Mouse (Mus musculus) kidney, adult 8-10 months (tissue): ENCODE measurements at regions not wholly inside any gene's neighbourhood (a gene's known extent, or its start where the extent isn't known, plus 50 kb on each side); places are given as distances from the start of the nearest gene placed in this dataset.

Source experiments
- DNase-seq, 2 experiments: peaks; one replicate each; pipeline ENCODE4 v3.0.0; 2022

- no peak for DNase-seq
Observed at GRCm38 (mm10) chr15:96878796-96879195, 177.0 kb downstream of the Slc38a4 start.

- DNase-seq = no peak
Observed at GRCm38 (mm10) chr15:96877931-96878330, 177.8 kb downstream of the Slc38a4 start.

DNA sequence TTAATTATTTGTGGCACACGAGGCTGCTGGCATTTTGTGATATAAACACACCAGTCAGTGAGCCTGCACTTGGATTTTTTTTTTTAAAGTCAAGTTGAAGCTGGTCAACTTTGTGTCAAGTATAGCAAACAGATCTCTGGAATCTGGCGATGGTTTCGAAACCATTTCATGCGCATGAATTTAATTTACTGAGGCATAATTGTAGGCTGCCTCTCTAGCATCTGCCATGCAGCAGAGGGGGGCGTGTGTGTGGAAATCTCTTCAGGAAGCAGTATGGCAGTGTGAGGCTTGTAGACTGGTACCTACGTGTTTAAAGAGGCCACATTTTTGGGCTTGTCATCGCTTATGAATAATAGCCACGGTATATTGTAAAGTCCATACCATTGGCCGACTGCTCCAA lies 177.7 kb upstream of the Slc38a2 start:
- DNase-seq = no peak

GRCm38 (mm10) chr15:96874145-96874544 lies 174.6 kb upstream of the Slc38a2 start:
- DNase-seq = peak; percentile 13 to 38

GRCm38 (mm10) chr15:96873562-96873961 lies 174.0 kb upstream of the Slc38a2 start:
- DNase-seq = no peak

DNA sequence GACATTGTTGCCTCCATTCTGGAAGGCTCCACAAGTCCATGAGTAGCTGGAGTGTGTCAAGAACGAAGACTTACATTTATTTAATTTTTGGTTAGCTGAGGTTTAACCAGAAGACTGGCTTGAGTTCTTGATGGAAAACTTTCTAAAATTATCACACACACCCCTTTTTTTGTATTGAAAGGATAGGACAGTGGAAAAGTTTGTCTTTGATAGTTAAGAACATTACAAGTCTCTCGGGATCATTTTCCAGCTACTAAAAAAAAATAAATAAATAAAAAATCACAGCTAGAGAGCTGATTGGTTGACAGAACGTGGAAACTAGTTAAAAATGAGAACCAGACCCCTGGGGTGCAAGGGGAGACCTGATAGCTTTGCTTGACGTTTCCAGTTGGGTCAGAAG lies 173.6 kb upstream of the Slc38a2 start:
- no peak for DNase-seq

DNA sequence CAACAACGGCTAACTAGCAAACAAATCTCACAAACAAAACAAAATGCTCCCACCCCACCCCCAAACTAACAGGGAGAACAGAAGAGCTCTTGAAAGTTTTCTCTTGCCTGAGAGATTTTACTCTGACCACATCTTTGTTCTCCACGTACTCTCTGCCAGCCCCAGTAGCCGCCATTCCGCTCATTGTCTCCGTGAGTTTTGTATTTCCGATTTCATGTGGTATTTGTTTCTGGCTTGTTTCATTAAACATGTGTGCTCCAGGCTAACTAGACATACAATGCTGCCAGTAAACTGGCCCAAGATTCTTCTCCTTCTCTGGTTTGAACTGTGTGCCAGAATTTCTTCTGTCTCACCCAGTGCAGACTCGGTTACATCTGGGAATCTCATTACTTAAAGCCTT lies 168.2 kb upstream of the Slc38a2 start:
- no peak for DNase-seq

- no peak for DNase-seq
Observed at GRCm38 (mm10) chr15:96865932-96866331, 166.4 kb upstream of the Slc38a2 start.

DNA sequence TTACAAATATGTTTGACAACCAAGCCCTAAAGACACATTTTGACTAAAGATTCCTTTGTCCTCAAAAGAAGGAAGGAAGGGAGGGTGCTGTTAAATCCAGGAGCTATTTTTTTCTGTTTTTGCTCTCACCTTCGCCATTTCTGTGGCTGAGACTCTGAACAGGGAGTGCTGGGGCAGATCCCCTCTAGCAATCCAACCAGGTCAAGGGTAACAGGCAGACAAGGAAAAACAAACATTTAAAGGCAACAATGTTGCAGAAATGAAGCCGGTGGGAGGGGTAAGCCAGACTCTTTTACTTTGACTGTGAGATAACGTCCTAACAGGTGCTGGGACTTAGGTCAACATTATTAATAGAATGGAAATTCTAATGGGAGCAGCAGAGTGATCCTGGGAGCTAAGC lies 158.2 kb upstream of the Slc38a2 start:
- DNase-seq = no peak

GRCm38 (mm10) chr15:96851970-96852768 lies 152.6 kb upstream of the Slc38a2 start:
- no peak for DNase-seq

GRCm38 (mm10) chr15:96848150-96848549 lies 148.6 kb upstream of the Slc38a2 start:
- DNase-seq = peak in 1 of 2 experiments; percentile 26

DNA sequence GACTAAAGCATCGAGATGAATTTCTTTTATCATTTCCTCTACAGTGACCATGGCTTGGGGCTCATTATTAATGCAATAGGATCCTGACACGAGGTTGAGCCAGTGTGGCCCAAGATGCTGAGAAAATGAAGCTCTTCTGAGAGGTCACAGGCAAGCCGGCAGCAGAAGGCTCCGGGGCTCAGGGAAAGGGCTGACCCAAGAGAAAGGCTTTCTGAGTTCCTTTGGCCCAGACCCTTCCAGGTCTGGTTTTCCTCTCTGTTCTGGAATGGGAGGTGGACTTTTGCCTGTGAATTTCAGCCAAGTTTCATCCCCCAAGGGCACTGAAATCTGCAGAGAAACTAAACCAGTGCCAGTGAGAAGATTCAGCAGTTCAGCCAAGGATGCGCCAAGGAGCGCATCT lies 145.7 kb upstream of the Slc38a2 start:
- DNase-seq = no peak

DNA sequence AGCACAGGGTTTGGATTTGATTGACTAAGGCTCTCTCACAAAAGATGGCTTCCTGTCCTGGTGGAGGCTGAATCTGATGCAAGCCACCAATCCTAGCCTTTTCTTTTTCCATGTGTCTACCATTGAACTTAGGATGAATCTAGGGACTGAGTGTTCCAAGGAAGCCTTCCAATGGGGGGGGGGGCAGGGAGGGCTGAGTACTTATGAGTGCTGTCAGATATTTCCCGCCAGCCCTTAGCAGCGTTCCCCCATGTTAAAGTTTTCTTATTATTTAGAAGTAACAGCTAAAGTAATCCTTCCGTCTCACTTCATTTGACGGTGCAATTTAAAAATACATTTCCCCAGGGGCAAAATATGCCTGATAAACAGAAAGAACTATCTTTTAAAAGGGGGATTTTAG lies 144.8 kb upstream of the Slc38a2 start:
- no peak for DNase-seq

- no peak for DNase-seq
Observed at GRCm38 (mm10) chr15:96843589-96843988, 144.1 kb upstream of the Slc38a2 start.

DNA sequence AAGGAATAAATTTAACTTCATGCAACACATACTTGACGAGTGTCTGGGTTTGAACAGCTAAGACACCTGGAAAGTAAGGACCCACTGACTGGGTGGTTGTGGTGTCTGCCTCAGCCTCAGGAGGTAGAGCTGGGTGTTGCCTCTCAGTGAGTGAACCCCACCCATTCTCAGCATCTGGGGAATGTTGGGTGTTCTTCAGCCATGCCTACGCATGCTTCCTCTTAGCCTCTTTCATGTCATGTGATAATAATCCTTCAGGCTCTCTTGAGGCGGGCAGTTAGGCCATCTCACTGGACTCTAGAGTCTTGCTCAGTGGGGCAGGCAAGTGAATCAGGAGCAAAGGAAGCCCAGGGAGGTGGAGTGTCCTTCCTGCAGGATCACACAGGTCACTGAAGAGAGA lies 143.4 kb upstream of the Slc38a2 start:
- no peak for DNase-seq

DNA sequence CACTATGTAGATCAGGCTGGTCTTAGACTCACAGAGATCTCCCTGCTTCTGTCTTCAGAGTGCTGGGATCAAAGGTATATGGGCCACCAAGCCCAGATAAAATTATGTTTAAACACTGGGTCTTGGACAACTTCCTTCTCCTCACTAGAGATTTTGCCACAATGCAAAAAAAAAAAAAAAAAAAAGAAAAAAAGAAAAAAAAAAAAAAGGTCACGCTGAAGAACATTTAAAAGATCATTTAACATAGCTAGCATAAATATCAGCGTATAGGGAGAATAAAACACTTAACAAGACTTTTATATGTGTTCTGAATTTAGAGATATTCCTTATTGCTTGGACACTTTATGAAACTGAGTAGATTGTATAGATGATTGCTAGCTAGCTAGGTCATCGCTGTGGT lies 137.1 kb upstream of the Slc38a2 start:
- DNase-seq = no peak

- DNase-seq = no peak
Observed at GRCm38 (mm10) chr15:96834862-96835261, 135.3 kb upstream of the Slc38a2 start.

DNA sequence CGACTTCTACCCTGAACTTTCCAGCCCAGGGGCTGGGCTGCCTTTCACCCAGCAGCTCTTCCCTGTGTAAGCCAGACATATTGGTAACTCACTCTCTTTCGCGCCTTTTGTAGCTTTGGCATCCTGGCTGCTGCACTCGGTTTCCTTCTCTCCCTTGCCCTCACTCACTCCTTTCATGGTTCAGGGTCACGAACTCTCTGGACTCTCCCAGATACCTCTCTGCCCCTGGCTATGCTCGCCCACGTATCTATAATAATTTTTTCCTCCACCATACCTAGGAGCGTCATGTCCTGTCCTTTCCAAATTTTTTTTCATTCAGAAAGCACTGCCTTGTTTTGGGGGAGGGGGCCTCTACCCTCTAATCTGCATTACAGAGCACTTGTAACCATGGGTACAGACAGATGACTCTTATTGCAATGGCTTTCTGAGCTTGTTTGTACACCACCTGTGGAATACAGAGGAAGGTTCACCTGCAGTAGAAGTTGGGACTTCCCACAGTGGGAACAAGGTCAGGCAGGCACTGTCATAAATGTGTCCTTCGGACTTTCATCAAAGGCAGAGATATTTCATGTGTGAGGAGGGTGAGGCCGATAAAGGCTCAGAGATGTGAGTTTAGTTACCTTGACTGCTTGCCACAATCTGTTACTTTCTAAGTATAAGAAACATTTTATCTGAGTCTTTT lies 134.8 kb upstream of the Slc38a2 start:
- no peak for DNase-seq

DNA sequence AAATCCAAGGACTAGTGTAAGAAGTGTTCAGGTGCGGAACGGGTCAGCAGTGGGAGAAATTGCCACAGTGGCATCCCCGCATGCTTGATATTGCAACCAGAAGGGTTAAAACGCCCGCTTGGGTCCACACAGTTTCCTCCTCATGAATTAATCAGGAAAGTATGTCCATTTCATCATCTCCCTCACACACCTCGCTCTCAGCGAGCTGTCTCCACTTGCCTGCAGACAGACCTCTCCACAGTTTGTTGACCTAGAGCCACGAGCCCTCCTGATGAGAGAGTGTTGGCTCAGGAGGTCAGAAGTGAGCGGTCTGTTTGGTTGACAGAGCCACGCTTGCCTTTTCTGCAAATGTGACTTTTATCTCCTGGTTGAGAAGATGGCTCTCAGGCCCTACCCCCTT lies 132.9 kb upstream of the Slc38a2 start:
- no peak for DNase-seq

- no peak for DNase-seq
Observed at GRCm38 (mm10) chr15:96831256-96831655, 131.7 kb upstream of the Slc38a2 start.

GRCm38 (mm10) chr15:96830578-96830977 lies 131.0 kb upstream of the Slc38a2 start:
- DNase-seq = no peak

DNA sequence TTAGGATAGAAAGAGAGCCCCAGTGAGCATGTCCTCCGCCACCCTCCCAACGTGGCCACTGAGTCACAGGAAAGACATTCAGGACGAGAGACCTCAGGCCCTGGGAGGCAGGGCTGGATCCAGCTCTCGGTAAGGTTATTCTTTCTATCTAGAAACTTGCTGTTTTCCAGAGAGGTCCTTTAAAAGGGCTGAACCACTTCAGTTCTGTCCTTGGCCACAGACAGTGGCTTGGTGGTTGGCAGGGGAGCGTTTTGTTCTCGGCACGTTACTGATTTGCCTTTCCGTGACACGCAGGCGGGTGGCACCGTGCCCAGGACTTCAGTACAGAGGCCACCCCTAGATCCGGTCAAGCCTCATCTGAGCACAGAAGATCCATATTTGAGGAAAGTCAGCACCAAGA lies 130.4 kb upstream of the Slc38a2 start:
- DNase-seq = peak in 1 of 2 experiments; percentile 5

GRCm38 (mm10) chr15:96828681-96829080 lies 129.2 kb upstream of the Slc38a2 start:
- no peak for DNase-seq

DNA sequence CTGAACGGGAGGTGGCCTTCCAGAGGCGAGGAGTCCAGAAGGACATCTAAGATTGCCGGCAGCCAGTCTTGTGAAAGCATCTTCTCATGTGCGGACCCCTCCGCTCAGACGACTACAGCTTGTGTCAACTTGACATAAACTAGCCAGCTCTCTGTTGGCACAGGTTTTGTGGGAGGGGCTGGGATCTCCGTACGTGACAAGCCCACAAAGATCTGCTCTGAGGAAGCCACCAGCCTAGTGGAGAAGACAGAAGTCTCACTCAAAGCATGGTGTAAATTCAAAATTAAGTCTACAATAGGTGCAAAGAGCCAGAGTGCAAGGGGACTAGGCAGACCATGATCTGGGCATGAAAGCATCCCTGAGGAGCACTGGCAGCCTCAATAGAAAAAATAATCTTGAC lies 128.4 kb upstream of the Slc38a2 start:
- no peak for DNase-seq

DNA sequence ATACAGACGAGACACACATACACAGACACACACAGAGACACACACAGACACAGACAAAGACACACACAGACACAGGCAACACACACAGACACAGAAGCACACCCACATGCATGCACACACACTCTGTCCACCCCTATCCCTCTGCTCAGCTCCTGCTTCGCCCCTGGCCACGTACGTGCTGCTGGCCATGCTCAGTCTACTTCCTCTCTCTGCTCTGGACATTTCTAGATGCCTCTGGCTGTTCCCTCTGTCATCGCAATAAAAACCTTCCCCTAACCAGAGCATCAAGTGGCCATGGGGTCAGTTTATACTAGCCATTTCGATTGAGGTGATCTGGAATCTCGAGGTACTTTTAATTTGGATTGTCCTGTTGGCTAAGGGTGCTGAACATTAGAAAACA lies 118.9 kb upstream of the Slc38a2 start:
- DNase-seq = no peak
